Mouse (Mus musculus) frontal cortex, postnatal 10 days (tissue): Measurements from ENCODE around the gene Fhl3.
"Not testable (repeated sequence)": the region's sequence is repeated elsewhere in the genome, so short reads cannot be mapped to it uniquely, and the experiment has no call there.

ENCODE experiments used
- DNase-seq, 2 experiments: peaks; one replicate each; pipeline ENCODE4 v3.0.0; 2022; ENCODE audit warnings: low spot score in 2 of 2, mixed read lengths in 1 of 2

The Fhl3 gene

GRCm38 (mm10) chr4:124683474-124683873 lies 17.0 kb upstream of the Fhl3 start:
- DNase-seq = no peak

DNA sequence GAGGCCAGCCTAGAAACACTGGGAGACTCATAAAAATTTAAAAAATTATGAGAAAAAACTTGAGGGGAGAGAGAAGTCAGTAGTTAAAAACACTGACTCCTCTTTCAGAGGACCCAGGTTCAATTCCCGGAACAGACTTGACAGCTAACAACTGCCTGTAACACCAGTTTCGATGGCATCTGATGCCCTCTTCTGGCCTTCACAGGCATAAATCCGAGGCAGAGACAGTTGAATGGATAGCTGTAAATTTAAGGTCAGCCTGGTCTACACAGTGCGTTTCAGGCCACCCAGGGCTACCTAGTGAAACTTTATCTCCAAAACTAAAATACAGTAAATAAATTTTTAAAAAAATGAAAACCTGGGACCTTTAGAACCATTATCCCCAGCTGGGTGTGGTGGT lies 15.5 kb upstream of the Fhl3 start:
- no peak for DNase-seq

- no peak for DNase-seq
Observed at GRCm38 (mm10) chr4:124685453-124685852, 15.0 kb upstream of the Fhl3 start.

- DNase-seq = no peak
Observed at GRCm38 (mm10) chr4:124685897-124686402, 14.6 kb upstream of the Fhl3 start.

GRCm38 (mm10) chr4:124691455-124691854 lies 9.0 kb upstream of the Fhl3 start:
- no peak for DNase-seq

- no peak for DNase-seq
Observed at GRCm38 (mm10) chr4:124692416-124692861, 8.1 kb upstream of the Fhl3 start.

DNA sequence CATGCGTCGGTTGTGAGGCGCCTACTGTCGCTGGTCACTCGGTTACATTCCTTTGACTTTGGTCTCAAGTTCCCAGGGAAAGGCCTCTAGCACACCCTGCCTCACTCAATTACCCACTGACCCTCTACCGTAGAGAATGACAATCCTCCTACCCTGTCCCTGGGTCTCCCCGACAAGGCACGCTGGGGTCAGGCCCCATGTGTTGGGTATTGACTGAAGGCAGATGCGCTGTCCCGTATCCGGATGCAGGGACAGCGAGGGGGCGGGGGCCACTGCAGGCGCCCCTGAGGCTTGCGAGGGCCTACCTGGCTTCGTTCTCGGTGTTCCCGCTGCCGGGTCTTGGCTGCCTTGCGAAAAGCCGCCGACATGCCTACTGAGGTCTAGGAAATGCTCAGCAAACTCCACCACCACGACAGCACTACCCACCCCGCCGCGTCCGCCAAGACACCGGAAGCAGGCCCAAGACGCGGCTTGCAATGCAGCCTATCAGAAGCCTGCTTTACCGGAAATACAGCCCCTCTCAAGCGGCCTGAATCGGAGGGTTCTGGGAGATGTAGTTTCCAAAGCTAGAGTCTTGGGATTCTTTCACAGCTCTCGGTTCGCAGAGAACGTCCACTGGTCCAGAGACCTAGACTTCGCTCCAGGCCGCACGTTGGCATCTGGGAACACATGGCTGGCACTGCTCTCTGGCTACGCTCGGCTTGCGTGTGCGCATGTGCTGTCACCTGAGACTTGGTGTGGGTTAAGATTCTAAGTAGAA lies 7.2 kb upstream of the Fhl3 start, which contains the start of gene Utp11:
Gene Utp11, minus strand, starts transcription at position 466 of the 760 bp plus-strand sequence.
- peak; percentile 76 to 83 for DNase-seq

DNA sequence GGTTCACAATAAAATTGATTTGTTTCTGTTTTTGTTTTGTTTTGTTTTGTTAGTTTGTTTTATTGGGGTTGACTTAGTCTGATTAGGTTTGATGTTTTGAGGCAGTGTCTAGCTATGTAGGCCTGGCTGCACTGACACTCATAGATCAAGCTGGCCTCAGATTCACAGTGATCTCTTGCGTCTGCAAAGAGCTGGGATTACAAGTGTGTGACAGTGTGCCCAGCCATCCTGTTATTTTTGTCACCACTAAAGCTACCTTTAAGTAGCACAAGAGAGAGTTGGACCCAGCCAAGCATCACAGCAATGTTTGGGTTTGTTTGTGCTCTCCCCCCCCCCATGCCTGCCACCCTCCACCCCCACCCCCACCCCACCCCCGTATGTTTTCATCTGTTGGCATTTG lies 5.9 kb upstream of the Fhl3 start:
- no peak for DNase-seq

DNA sequence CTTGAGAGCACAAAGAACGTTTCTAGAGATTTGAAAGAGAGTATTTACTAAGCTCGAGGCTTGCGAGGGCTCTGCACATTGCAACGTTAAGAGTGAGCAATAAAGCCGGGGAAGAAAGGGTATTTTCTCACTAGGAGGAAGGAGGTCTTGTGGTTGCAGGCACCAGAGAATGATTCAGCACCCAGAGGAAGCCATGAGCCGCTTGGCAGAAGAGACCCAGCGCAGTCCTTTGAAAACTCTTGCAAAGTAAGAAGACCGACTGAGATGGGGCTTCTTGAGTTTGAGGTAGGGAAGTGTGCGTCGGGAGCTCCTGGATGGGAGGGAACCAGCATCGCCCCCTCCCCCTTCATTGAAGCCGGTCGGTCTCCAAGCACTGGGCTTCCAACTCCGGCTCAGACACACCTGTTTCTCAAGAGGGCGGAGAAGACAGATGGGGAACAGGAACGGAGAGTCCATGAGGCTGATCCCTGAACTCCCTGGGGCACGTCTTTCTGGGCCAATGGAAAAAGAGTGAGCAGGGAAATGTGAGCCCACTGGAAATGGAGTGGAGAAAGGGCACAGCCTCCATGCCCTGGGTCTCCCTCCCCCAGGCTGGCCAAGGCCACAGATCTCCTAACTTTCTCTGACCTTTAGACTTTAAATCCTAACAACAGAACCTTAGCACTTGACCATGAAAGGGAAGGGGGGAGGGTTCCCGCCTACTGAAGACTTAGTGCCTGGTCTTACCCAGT lies 4.5 kb upstream of the Fhl3 start:
- no peak for DNase-seq

DNA sequence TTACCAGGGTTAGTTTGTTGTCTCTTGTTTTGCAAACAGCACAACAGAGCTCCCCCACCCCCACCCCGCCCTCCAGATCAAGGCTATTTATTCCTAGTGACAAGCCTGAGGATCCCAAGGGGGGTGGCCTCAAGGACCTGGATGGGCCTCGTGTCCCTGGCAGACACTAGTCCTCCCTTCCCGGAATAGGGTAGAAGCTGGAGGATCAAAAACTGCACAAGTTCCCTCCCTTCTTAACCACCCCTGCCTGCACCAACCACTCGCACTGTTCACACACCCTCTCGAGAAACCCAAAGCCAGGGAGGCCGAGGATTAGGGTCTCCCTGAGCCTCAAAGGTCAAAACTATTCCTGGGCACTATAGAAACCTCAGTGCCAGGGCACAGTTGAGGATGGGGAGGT lies 710 bp upstream of the Fhl3 start:
- DNase-seq = no peak

GRCm38 (mm10) chr4:124701052-124701845 lies 748 bp downstream of the Fhl3 start:
- no peak for DNase-seq

GRCm38 (mm10) chr4:124701916-124702315 lies 1.4 kb downstream of the Fhl3 start:
- DNase-seq = no peak

- DNase-seq = no peak
Observed at GRCm38 (mm10) chr4:124703406-124703805, 2.9 kb downstream of the Fhl3 start.

DNA sequence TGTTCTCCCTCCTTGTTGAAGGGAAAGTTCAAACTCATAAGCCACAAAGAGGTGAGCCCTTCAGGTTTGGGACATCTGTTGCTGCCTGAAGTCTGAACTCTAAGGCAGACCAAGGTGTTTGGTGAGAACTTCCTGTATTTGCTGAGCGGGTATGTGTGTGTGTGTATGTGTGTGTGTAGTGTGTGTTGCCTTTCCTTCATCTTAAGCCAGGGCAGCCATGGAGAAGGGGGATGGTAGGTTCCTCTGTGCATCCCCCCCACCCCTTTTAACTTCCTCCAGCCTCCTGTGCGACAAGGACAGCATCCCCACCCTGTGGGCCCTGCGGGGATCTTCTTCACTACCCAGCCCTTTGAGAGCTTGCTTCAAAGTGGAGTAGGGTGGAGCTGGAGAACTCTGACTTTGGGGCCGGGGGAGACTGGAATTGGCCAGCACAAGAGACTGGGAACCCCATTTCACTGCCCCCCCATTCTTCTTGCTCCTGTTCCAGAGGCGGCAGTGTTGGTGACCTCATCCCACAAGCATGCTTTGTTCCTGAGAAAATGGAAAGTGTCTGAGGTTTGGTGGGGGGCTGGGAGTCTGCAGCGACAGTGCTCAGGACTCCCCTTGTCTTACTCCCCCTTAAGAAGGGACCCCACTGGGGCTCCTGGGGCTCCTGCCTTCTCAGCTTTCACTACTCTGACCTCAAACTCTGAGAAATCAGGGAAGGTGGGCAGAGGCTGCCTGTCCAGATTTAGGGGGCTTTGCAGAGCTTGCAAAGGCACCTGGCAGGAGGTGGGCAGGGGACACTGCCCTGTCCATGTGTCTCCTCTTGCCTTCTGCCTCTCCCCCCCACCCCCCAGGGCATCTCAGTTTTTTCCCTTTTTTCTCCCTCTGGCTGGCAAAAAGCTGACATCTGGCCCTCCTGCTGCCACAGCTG lies 3.6 kb downstream of the Fhl3 start:
- no peak for DNase-seq

GRCm38 (mm10) chr4:124704797-124705474 lies 4.4 kb downstream of the Fhl3 start:
- no peak for DNase-seq

GRCm38 (mm10) chr4:124705661-124706269 lies 5.3 kb downstream of the Fhl3 start:
- no peak for DNase-seq

- not testable (repeated sequence) for DNase-seq
Observed at GRCm38 (mm10) chr4:124707381-124708199, 7.1 kb downstream of the Fhl3 start.

GRCm38 (mm10) chr4:124708200-124708517 lies 7.7 kb downstream of the Fhl3 start:
- DNase-seq = not testable (repeated sequence)
